In the genomic region with DNA sequence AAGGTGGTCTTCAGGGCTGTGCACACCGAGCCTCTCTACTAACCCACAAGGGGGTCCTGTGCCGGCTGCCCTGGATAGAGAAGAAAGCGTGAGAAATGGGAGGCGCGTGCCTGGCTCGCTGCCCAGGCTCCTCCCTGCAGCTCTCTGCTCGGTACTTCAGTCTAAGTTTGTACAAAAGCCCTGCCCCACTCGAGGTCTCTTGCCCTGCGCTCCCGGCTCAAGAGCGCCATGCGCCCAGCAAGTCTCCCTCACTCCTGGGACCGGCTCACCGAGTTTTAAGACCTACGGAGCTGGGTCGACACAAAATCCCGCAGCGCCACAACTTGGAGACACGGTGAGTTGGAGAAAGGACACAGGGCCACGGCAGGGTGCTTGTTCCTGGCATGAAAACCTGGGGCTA, we compare ENCODE assay signal across 8 mouse cellular contexts. TPM values are rescaled to one million over a fixed set of nuclear protein-coding genes. Genes with fewer than 3 reads are reported as not detected.
DNase-seq lines count a peak whose midpoint lies in the region; ATAC-seq and TF ChIP-seq lines count a peak whose summit lies in the region.

No protein-coding gene starts in this region.

- under 1% methylated on average over 20 of the region's 20 CpGs for WGBS in forebrain, embryonic 10.5 days
- WGBS in hindbrain, embryonic 11.5 days = 2% methylated on average over 20 of the region's 20 CpGs
- WGBS in limb, embryonic 14.5 days = under 1% methylated on average over 20 of the region's 20 CpGs
- WGBS in midbrain, embryonic 13.5 days = 0% methylated on average over 20 of the region's 20 CpGs

- peak overlapping the region; percentile 42; the same call in 1 of the 2 replicates for H3K9ac ChIP-seq in hindbrain, embryonic 11.5 days (ENCODE audit: low read depth, low read length)
- peak overlapping the region; percentile 52 for H3K9ac ChIP-seq in limb, embryonic 14.5 days (ENCODE audit: low read depth, low read length, severe bottlenecking)
- H3K9ac ChIP-seq in midbrain, embryonic 13.5 days (replicated peaks) = peak overlapping the region; percentile 55; the same call in 1 of the 2 replicates

- ATAC-seq in hindbrain, embryonic 11.5 days (ENCODE audit: low FRiP score) = no peak; the same call in 1 of the 2 replicates
- peak; percentile 67 for ATAC-seq in limb, embryonic 14.5 days (ENCODE audit: low FRiP score, low read depth)
- ATAC-seq in midbrain, embryonic 13.5 days = peak; percentile 70; the same call in 1 of the 2 replicates

- H3K36me3 ChIP-seq in forebrain, embryonic 10.5 days (replicated peaks) = no peaks in the 10 kb centered on the region
- no peaks in the 10 kb centered on the region for H3K36me3 ChIP-seq in hindbrain, embryonic 11.5 days (ENCODE audit: control insufficient read depth, insufficient read depth, low read length)
- no peaks in the 10 kb centered on the region for H3K36me3 ChIP-seq in limb, embryonic 14.5 days (ENCODE audit: control insufficient read depth, insufficient read depth, low read length)
- no peaks in the 10 kb centered on the region for H3K36me3 ChIP-seq in midbrain, embryonic 13.5 days

- peaks cover 78% of the 10 kb centered on the region for H3K27me3 ChIP-seq in forebrain, embryonic 10.5 days (ENCODE audit: poor library complexity, severe bottlenecking)
- H3K27me3 ChIP-seq in hindbrain, embryonic 11.5 days (ENCODE audit: control insufficient read depth, insufficient read depth, low read length) = peaks cover 30% of the 10 kb centered on the region
- peaks cover 25% of the 10 kb centered on the region for H3K27me3 ChIP-seq in limb, embryonic 14.5 days (ENCODE audit: control insufficient read depth, insufficient read depth, low read length)
- H3K27me3 ChIP-seq in midbrain, embryonic 13.5 days = peaks cover 63% of the 10 kb centered on the region

- peak overlapping the region; percentile 56 for H3K27ac ChIP-seq in forebrain, embryonic 10.5 days
- H3K27ac ChIP-seq in hindbrain, embryonic 11.5 days (ENCODE audit: low read depth, low read length) = no peak overlapping the region
- H3K27ac ChIP-seq in limb, embryonic 14.5 days (replicated peaks; ENCODE audit: low read depth, low read length) = no peak overlapping the region
- H3K27ac ChIP-seq in midbrain, embryonic 13.5 days = no peak overlapping the region

- peaks cover 7% of the 10 kb centered on the region for H3K9me3 ChIP-seq in forebrain, embryonic 10.5 days
- no peaks in the 10 kb centered on the region for H3K9me3 ChIP-seq in hindbrain, embryonic 11.5 days (ENCODE audit: control insufficient read depth, low read length)
- no peaks in the 10 kb centered on the region for H3K9me3 ChIP-seq in limb, embryonic 14.5 days (ENCODE audit: control insufficient read depth, low read length)
- H3K9me3 ChIP-seq in midbrain, embryonic 13.5 days = no peaks in the 10 kb centered on the region

- peak overlapping the region; percentile 58 for H3K4me3 ChIP-seq in forebrain, embryonic 10.5 days
- peak overlapping the region; percentile 44 for H3K4me3 ChIP-seq in hindbrain, embryonic 11.5 days (ENCODE audit: low read depth, low read length)
- H3K4me3 ChIP-seq in limb, embryonic 14.5 days (replicated peaks; ENCODE audit: low read length) = peak overlapping the region; percentile 50
- peak overlapping the region; percentile 45 for H3K4me3 ChIP-seq in midbrain, embryonic 13.5 days (replicated peaks)

- peaks cover 40% of the 10 kb centered on the region for H3K4me1 ChIP-seq in forebrain, embryonic 10.5 days
- H3K4me1 ChIP-seq in hindbrain, embryonic 11.5 days (replicated peaks; ENCODE audit: control insufficient read depth, insufficient read depth, low read length) = peaks cover 12% of the 10 kb centered on the region
- H3K4me1 ChIP-seq in limb, embryonic 14.5 days (ENCODE audit: control insufficient read depth, insufficient read depth, low read length) = peaks cover 8% of the 10 kb centered on the region; the same call in 1 of the 2 replicates
- peaks cover 19% of the 10 kb centered on the region for H3K4me1 ChIP-seq in midbrain, embryonic 13.5 days (replicated peaks)

- peak; percentile 62 for DNase-seq in 3T3-L1 (ENCODE audit: low read depth, low spot score)
- peak; percentile 82 for DNase-seq in NIH3T3 (ENCODE audit: low read depth)
- DNase-seq in forebrain, embryonic 10.5 days (ENCODE audit: extremely low spot score, low spot score) = peak; percentile 53
- DNase-seq in hindbrain, embryonic 11.5 days (ENCODE audit: low spot score) = no peak
- peak; percentile 82 for DNase-seq in limb, embryonic 14.5 days (ENCODE audit: low spot score)
- DNase-seq in yolk sac, embryonic 10.5 days (ENCODE audit: low spot score) = peak; percentile 50
- no peak for DNase-seq in left cerebral cortex, postnatal 14 days (ENCODE audit: low spot score in 2 of 2)

- intact Hi-C loops in left cerebral cortex, postnatal 14 days (cut with DNase I) = no loop called here

- TF ChIP-seq POLR2A in limb, embryonic 14.5 days (IDR thresholded peaks at IDR 0.05; ENCODE audit: borderline replicate concordance, extremely low read depth, insufficient read depth, insufficient read length) = no peak

- peak overlapping the region; percentile 85 for H3K4me2 ChIP-seq in hindbrain, embryonic 11.5 days (replicated peaks; ENCODE audit: low read depth, low read length)
- peak overlapping the region; percentile 95 for H3K4me2 ChIP-seq in limb, embryonic 14.5 days (replicated peaks; ENCODE audit: low read depth, low read length, severe bottlenecking)
- peak overlapping the region; percentile 80 for H3K4me2 ChIP-seq in midbrain, embryonic 13.5 days (replicated peaks)

RNA-seq across cellular contexts. Expression of gene Gpr157, which starts 39.1 kb away (rescaled TPM):
- polyA plus RNA-seq in forebrain, embryonic 10.5 days (2016; fragmentation: Nextera tagmentation; extraction: Ambion mirVana) = 0.32 and 0.41 TPM in 2 replicates
- polyA plus RNA-seq in hindbrain, embryonic 11.5 days (2014; fragmentation: Nextera tagmentation; extraction: Ambion mirVana) = 0.24 and 0.68 TPM in 2 replicates
- 3.8 and 4.5 TPM in 2 replicates for polyA plus RNA-seq in limb, embryonic 14.5 days (2012; rRNA removed)
- 0.48 and 0.52 TPM in 2 replicates for polyA plus RNA-seq in limb, embryonic 14.5 days (2014; fragmentation: Nextera tagmentation; extraction: Ambion mirVana)
- polyA plus RNA-seq in midbrain, embryonic 13.5 days (2015; fragmentation: Nextera tagmentation; extraction: Ambion mirVana) = 0.15 and 0.26 TPM in 2 replicates
- total RNA-seq in left cerebral cortex, postnatal 14 days (2021) = 1 to 10 TPM in 1 of 2 experiments, under 1 TPM in 1; 0.75 to 1.3 TPM

RNA-seq across cellular contexts. Expression of gene H6pd, which starts 39.2 kb away (rescaled TPM):
- polyA plus RNA-seq in forebrain, embryonic 10.5 days (2016; fragmentation: Nextera tagmentation; extraction: Ambion mirVana) = 3.0 TPM in 2 replicates
- 2.1 and 2.8 TPM in 2 replicates for polyA plus RNA-seq in hindbrain, embryonic 11.5 days (2014; fragmentation: Nextera tagmentation; extraction: Ambion mirVana)
- polyA plus RNA-seq in limb, embryonic 14.5 days (2012; rRNA removed) = 22.6 and 30.1 TPM in 2 replicates
- polyA plus RNA-seq in limb, embryonic 14.5 days (2014; fragmentation: Nextera tagmentation; extraction: Ambion mirVana) = 13.3 and 15.7 TPM in 2 replicates
- polyA plus RNA-seq in midbrain, embryonic 13.5 days (2015; fragmentation: Nextera tagmentation; extraction: Ambion mirVana) = 1.7 and 1.9 TPM in 2 replicates
- 10 to 100 TPM; 11.4 to 14.2 TPM for total RNA-seq in left cerebral cortex, postnatal 14 days (2021)

Comparison
In these comparisons a context has a peak if more than half of its experiments do, and no peak if none do; other contexts are left out.
1. DNase-seq: peak in 3T3-L1 (single experiment), NIH3T3 (single experiment), forebrain, embryonic 10.5 days (single experiment), limb, embryonic 14.5 days (single experiment) and yolk sac, embryonic 10.5 days (single experiment); none in hindbrain, embryonic 11.5 days (single experiment) and left cerebral cortex, postnatal 14 days (0 of 2).
2. Peak in every context shown above with its lines, with median percentiles within 50 percentile points of each other: H3K4me3 ChIP-seq, H3K4me2 ChIP-seq and H3K9ac ChIP-seq.